Mouse (Mus musculus): ENCODE measurements around the gene Klf13. TPM values are rescaled to one million over a fixed set of nuclear protein-coding genes. Genes with fewer than 3 reads are reported as not detected.
A peak's percentile ranks its signal among the peaks of the same experiment; 100 is the strongest.

Gene Klf13
- total RNA-seq, 1 experiment = 29.4 TPM

DNA sequence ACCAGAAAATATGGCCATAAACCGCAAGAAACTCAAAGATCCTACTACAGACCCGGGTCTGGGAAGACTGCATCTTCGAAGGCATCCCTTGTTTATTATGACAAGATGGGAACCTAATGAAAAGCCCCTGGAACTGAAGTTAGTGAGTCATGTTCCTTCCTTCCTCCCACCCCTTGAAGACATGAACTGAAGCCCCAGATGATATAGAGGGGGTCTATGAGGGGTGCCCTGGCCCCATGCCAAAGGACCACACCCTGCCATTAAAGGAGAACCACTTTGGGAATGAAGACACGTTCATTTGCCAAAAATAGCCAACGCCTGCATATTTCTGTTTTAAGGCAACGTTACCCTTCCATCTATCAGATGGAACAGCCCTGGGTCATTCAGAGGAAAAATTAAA lies 50.0 kb downstream of the Klf13 start:
- in situ Hi-C loops (cut with MboI; ENCODE audit: low sequenced_read_pairs in 2 of 2, unreplicated experiment in 2 of 2) = no loop called here
- Histone ChIP-seq H3K4me3 (ENCODE audit: insufficient read depth in 1 of 2, low read depth in 1 of 2, low read length in 2 of 2, poor library complexity in 1 of 2, severe bottlenecking in 1 of 2) (no peak overlapping the region), H3K4me1 (ENCODE audit: control insufficient read depth in 2 of 2, insufficient read depth in 2 of 2, low read length in 2 of 2, poor library complexity in 1 of 2) (peaks cover 13 to 45% of the 10 kb centered on the region in 2 experiments; a peak in 3 of 4 replicates), H3K9ac (ENCODE audit: insufficient read depth, low read depth, low read length, poor library complexity, severe bottlenecking) (no peak overlapping the region), H3K9me3 (ENCODE audit: control insufficient read depth, insufficient read depth, low read depth, low read length) (no peaks in the 10 kb centered on the region), H3K27ac (ENCODE audit: insufficient read depth, low read depth, low read length, poor library complexity, severe bottlenecking) (peak overlapping the region; percentile 24; the same call in 1 of the 2 replicates), H3K36me3 (ENCODE audit: control insufficient read depth, insufficient read depth, low read length, poor library complexity, severe bottlenecking) (peaks cover 14% of the 10 kb centered on the region; the same call in 1 of the 2 replicates)
- TF ChIP-seq ZC3H11A (IDR thresholded peaks at IDR 0.05; ENCODE audit: borderline replicate concordance, low read depth, low read length) (no peak), ZNF384 (IDR thresholded peaks at IDR 0.05; ENCODE audit: low read depth, low read length) (no peak), HCFC1 (IDR thresholded peaks at IDR 0.05; ENCODE audit: borderline replicate concordance, insufficient read depth, low read length) (no peak), MAFK (IDR thresholded peaks at IDR 0.05; ENCODE audit: insufficient read depth, low read depth, low read length) (no peak), CHD2 (IDR thresholded peaks at IDR 0.05; ENCODE audit: low read depth, low read length) (no peak)
- DNase-seq (ENCODE audit: low read depth, low spot score) = no peak

DNA sequence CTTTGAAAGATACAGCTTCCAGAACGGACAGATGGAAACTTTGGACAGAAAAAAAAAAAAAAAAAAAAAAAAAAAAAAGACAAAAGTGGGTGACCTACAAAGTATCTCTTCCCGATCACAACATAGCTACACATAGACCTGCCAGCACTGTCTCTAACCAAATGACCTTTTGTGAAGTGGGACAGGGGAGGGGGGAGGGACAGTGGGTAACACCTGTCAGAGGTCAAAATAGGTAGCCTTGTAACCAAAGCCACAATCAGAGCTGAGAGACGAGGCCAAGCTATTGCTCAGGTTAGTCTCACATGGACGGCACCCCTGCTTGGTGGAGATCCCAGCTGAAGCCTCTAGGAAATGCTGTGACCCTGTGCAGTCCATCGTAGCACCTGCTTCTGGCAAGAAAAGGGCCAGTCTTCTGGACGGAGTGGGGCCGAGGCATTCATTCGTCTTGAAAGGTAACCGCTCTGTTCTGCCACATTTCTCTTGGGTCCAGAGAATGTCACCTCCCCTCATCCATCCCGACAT lies 51.1 kb downstream of the Klf13 start:
- in situ Hi-C loops (cut with MboI; ENCODE audit: low sequenced_read_pairs in 2 of 2, unreplicated experiment in 2 of 2) = no loop called here
- Histone ChIP-seq H3K9me3 (ENCODE audit: control insufficient read depth, insufficient read depth, low read depth, low read length) (no peaks in the 10 kb centered on the region), H3K9ac (ENCODE audit: insufficient read depth, low read depth, low read length, poor library complexity, severe bottlenecking) (no peak overlapping the region), H3K36me3 (ENCODE audit: control insufficient read depth, insufficient read depth, low read length, poor library complexity, severe bottlenecking) (peaks cover 14% of the 10 kb centered on the region; the same call in 1 of the 2 replicates), H3K27ac (ENCODE audit: insufficient read depth, low read depth, low read length, poor library complexity, severe bottlenecking) (no peak overlapping the region), H3K4me3 (ENCODE audit: insufficient read depth in 1 of 2, low read depth in 1 of 2, low read length in 2 of 2, poor library complexity in 1 of 2, severe bottlenecking in 1 of 2) (no peak overlapping the region), H3K4me1 (ENCODE audit: control insufficient read depth in 2 of 2, insufficient read depth in 2 of 2, low read length in 2 of 2, poor library complexity in 1 of 2) (peaks cover 13 to 42% of the 10 kb centered on the region in 2 experiments; a peak in 3 of 4 replicates)
- TF ChIP-seq ZC3H11A (IDR thresholded peaks at IDR 0.05; ENCODE audit: borderline replicate concordance, low read depth, low read length) = no peak
- TF ChIP-seq ZNF384 (IDR thresholded peaks at IDR 0.05; ENCODE audit: low read depth, low read length) = peak; percentile 65; the same call in 1 of the 2 replicates
- TF ChIP-seq HCFC1 (IDR thresholded peaks at IDR 0.05; ENCODE audit: borderline replicate concordance, insufficient read depth, low read length) = no peak
- no peak for DNase-seq (ENCODE audit: low read depth, low spot score)

DNA sequence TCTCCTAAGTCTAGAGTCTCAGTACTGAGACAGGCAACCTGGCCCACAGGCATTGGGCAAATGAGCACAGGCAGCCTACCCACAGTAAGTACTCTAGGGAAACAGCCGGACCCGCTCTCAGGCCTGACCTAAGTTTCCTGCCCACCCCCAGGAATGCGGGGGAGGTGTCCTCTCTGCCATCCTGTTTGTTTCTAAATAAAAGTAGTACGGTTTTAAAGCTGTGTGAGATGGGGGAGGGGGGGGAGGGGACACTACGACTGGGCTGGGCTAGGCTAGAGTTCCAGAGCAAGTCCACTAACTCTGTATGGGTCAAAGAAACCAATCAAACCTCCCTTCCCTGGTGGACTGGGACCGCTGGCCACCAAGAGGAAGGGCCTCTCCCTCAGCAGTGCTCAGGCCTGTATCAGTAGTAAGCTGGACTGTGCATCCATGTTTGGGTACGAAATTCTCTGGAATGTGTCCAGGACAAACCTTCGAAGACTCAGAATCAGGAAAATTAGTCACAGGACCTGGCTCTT lies 51.6 kb downstream of the Klf13 start:
- TF ChIP-seq MAFK (IDR thresholded peaks at IDR 0.05; ENCODE audit: insufficient read depth, low read depth, low read length) = no peak
- no peak for TF ChIP-seq ZC3H11A (IDR thresholded peaks at IDR 0.05; ENCODE audit: borderline replicate concordance, low read depth, low read length)
- TF ChIP-seq HCFC1 (IDR thresholded peaks at IDR 0.05; ENCODE audit: borderline replicate concordance, insufficient read depth, low read length) = no peak
- no peak for TF ChIP-seq CHD2 (IDR thresholded peaks at IDR 0.05; ENCODE audit: low read depth, low read length)
- TF ChIP-seq ZNF384 (IDR thresholded peaks at IDR 0.05; ENCODE audit: low read depth, low read length) = no peak
- in situ Hi-C loops (cut with MboI; ENCODE audit: low sequenced_read_pairs in 2 of 2, unreplicated experiment in 2 of 2) = no loop called here
- no peak for DNase-seq (ENCODE audit: low read depth, low spot score)
- no peaks in the 10 kb centered on the region for H3K9me3 ChIP-seq (ENCODE audit: control insufficient read depth, insufficient read depth, low read depth, low read length)
- peaks cover 12 to 42% of the 10 kb centered on the region in 2 experiments; a peak in 3 of 4 replicates for H3K4me1 ChIP-seq (ENCODE audit: control insufficient read depth in 2 of 2, insufficient read depth in 2 of 2, low read length in 2 of 2, poor library complexity in 1 of 2)
- H3K4me3 ChIP-seq (ENCODE audit: insufficient read depth in 1 of 2, low read depth in 1 of 2, low read length in 2 of 2, poor library complexity in 1 of 2, severe bottlenecking in 1 of 2) = no peak overlapping the region
- H3K9ac ChIP-seq (ENCODE audit: insufficient read depth, low read depth, low read length, poor library complexity, severe bottlenecking) = no peak overlapping the region
- peaks cover 14% of the 10 kb centered on the region; the same call in 1 of the 2 replicates for H3K36me3 ChIP-seq (ENCODE audit: control insufficient read depth, insufficient read depth, low read length, poor library complexity, severe bottlenecking)
- no peak overlapping the region for H3K27ac ChIP-seq (ENCODE audit: insufficient read depth, low read depth, low read length, poor library complexity, severe bottlenecking)

DNA sequence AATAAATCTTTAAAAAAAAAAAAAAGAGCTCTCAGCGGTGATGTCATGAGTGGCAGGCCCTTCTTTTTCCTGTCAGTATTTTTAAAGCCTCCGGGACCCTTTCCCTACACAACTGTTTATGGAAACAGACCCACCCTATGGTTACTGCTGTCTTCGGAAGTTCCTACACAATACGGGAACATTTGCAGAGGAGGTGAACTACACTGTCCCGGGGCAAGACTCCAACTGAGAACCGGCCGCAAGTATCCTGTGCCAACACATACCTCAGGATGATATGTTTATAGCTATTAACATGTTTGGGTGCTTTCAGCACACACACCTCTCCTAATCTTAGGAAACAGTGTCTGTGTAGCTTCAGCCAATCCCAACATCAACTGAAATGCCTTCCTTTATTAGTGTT lies 53.7 kb downstream of the Klf13 start:
- no peak for DNase-seq (ENCODE audit: low read depth, low spot score)
- H3K27ac ChIP-seq (ENCODE audit: insufficient read depth, low read depth, low read length, poor library complexity, severe bottlenecking) = no peak overlapping the region
- H3K36me3 ChIP-seq (ENCODE audit: control insufficient read depth, insufficient read depth, low read length, poor library complexity, severe bottlenecking) = peaks cover 2% of the 10 kb centered on the region; the same call in 1 of the 2 replicates
- TF ChIP-seq ZC3H11A (IDR thresholded peaks at IDR 0.05; ENCODE audit: borderline replicate concordance, low read depth, low read length) (no peak), CHD2 (IDR thresholded peaks at IDR 0.05; ENCODE audit: low read depth, low read length) (no peak), HCFC1 (IDR thresholded peaks at IDR 0.05; ENCODE audit: borderline replicate concordance, insufficient read depth, low read length) (no peak), ZNF384 (IDR thresholded peaks at IDR 0.05; ENCODE audit: low read depth, low read length) (no peak), MAFK (IDR thresholded peaks at IDR 0.05; ENCODE audit: insufficient read depth, low read depth, low read length) (no peak)
- H3K9ac ChIP-seq (ENCODE audit: insufficient read depth, low read depth, low read length, poor library complexity, severe bottlenecking) = no peak overlapping the region
- H3K9me3 ChIP-seq (ENCODE audit: control insufficient read depth, insufficient read depth, low read depth, low read length) = no peaks in the 10 kb centered on the region
- in situ Hi-C loops (cut with MboI; ENCODE audit: low sequenced_read_pairs in 2 of 2, unreplicated experiment in 2 of 2) = no loop called here
- peaks cover 11 to 29% of the 10 kb centered on the region in 2 experiments; a peak in 3 of 4 replicates for H3K4me1 ChIP-seq (ENCODE audit: control insufficient read depth in 2 of 2, insufficient read depth in 2 of 2, low read length in 2 of 2, poor library complexity in 1 of 2)
- H3K4me3 ChIP-seq (ENCODE audit: insufficient read depth in 1 of 2, low read depth in 1 of 2, low read length in 2 of 2, poor library complexity in 1 of 2, severe bottlenecking in 1 of 2) = no peak overlapping the region
